Mouse (Mus musculus) right cerebral cortex, postnatal 36 days (tissue): ENCODE results near the gene 9130008F23Rik.

ENCODE experiments used
- DNase-seq, 2 experiments: peaks; one replicate each; pipeline ENCODE4 v3.0.0; 2022; ENCODE audit warnings: low spot score in 2 of 2, mixed read lengths in 1 of 2

Gene 9130008F23Rik

GRCm38 (mm10) chr17:40879924-40880691, at the start of gene 9130008F23Rik:
9130008F23Rik (minus strand) TSS chr17:40880559.
- no peak for DNase-seq

DNA sequence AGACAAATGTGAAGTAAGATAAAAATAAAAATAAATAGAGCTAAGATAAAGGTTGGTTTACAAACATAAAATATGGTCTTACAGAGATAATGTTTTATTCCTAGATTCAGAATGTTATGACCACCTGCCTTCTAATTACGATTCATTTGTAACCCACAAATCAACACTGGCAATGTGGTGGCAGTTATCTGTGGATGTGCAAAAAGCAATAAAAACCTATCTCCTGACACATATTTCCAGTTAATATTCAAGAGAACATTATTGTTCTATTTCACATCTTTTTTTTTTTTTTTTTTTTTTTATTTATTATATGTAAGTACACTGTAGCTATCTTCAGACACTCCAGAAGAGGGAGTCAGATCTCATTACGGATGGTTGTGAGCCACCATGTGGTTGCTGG, 35.1 kb upstream of the 9130008F23Rik start:
- DNase-seq: no peak

- no peak for DNase-seq
Measured at GRCm38 (mm10) chr17:40914250-40914649, 33.9 kb upstream of the 9130008F23Rik start, which contains the start of gene Glyatl3. Glyatl3 (minus strand) TSS chr17:40914350.

DNA sequence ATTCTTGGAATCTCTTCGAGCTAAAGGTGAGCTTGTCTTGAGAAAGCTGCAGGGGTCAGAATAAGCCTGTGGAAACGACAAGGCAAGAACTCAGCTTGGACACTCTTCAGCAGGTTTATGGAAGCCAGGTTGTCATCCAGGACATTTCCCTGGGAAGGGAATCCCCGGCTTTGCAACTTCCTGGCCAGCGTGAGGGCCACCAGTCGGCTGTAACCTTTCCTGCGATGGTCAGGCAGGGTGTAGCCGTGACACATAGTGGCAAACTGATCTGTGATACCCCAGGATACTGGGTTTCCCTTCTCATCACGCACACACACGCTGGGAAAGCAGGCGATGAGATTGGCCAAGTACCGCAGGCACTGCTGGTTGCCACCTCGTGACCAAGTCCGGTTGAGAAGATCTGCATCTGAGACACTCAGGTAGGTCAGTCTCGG, 24.4 kb upstream of the 9130008F23Rik start:
- no peak for DNase-seq

- DNase-seq: no peak
Measured at GRCm38 (mm10) chr17:40904056-40904597, 23.8 kb upstream of the 9130008F23Rik start.

- no peak for DNase-seq
Measured at GRCm38 (mm10) chr17:40903345-40903744, 23.0 kb upstream of the 9130008F23Rik start.

DNA sequence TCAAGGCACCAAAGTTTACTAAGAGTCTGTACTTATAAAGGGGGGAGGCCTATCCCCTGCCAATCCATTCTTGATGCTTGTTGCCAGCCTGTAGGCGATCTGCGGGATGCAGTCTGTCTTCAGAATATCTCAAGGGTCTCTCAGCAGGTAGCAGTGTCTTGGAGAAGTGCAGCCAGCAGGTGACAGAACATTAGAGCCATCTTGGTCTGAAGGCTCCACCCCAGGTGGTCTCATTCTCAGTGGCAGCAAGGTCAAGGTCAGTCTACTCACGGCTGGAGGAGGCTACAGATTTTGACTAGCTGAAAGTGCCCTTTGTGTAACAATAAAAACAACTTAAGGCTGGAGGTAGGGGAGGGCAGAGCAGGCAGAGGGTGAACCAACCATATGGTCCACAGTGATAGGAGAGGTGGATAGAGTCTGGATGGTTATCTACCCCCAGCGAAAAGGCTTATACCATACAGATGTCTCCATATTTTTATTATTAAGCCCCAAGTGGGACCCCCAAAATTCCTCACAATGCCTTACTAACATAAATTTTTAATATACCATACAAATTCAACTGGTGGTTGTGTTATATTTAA, 19.5 kb upstream of the 9130008F23Rik start:
- no peak for DNase-seq

- DNase-seq: no peak
Measured at GRCm38 (mm10) chr17:40896863-40897262, 16.5 kb upstream of the 9130008F23Rik start.

- DNase-seq: no peak
Measured at GRCm38 (mm10) chr17:40887849-40888536, 7.6 kb upstream of the 9130008F23Rik start.

DNA sequence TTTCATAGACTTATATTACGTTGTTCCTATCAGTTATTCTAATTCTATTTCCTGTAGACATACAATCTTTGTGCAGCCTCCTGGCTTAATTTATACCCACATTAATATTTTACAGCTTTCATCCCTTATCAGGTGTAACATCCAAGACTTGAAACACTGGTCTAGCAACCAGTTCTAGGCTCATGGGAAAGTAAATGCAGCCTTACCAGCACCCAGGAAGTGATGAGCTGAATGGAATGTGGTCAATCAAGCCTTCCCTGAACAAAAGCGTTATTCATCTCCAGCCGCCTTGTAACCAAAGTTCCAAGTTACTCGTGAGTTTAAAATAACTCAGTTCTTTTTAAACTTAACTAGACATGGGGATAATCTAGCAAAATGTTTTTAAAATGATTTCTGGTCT, 4.8 kb upstream of the 9130008F23Rik start:
- no peak for DNase-seq

DNA sequence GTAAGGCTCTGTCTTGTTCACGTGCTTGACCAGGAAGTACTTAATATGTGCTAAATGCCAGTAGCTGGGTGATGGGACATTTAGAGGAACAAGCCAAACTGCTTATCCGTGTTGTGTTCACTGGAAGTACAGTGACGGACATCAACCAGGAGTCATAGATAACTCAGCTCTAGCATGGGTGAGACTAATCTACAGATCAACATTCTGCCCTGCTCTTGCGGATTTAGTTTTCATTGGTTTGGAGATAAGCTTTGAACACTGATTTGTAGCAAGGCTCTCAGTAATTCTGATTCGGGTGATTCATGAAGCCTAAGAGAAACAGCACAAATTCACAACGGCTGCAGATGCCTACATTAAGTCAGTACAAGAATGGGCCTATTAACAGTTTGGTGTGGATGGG, 1.8 kb upstream of the 9130008F23Rik start:
- DNase-seq: no peak

- no peak for DNase-seq
Measured at GRCm38 (mm10) chr17:40879528-40879923, 833 bp downstream of the 9130008F23Rik start.

DNA sequence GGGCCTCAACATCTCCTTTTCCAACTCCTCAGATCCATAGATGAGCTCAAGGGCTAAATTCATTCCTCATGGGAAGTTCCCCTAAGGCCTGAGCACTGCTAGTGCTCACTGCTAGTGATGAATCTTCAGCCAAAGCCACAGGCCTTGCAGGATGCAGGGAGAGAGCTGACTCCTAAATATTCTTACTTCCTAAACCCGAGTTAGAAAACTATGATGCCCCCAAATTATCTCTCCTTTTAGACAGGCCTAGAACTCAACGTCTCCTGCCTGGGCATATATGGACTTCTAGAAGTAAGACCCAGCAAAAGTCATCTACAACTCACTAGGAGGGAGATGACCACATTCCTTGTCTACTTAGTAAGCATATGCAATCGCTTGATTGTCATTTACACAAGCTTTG, 2.6 kb downstream of the 9130008F23Rik start:
- DNase-seq: no peak

GRCm38 (mm10) chr17:40875568-40875967, 4.8 kb downstream of the 9130008F23Rik start:
- DNase-seq: no peak

- DNase-seq: no peak
Measured at GRCm38 (mm10) chr17:40874701-40875100, 5.7 kb downstream of the 9130008F23Rik start.

- no peak for DNase-seq
Measured at GRCm38 (mm10) chr17:40873582-40874011, 6.8 kb downstream of the 9130008F23Rik start.

- DNase-seq: no peak
Measured at GRCm38 (mm10) chr17:40872626-40873025, 7.7 kb downstream of the 9130008F23Rik start.

- no peak for DNase-seq
Measured at GRCm38 (mm10) chr17:40868952-40869747, 11.2 kb downstream of the 9130008F23Rik start.

GRCm38 (mm10) chr17:40855065-40855464, 25.3 kb downstream of the 9130008F23Rik start:
- no peak for DNase-seq

- no peak for DNase-seq
Measured at GRCm38 (mm10) chr17:40837308-40837707, 43.1 kb downstream of the 9130008F23Rik start.

GRCm38 (mm10) chr17:40831870-40832269, 48.5 kb downstream of the 9130008F23Rik start:
- DNase-seq: no peak
